Mouse (Mus musculus) gastrocnemius, postnatal 14 days (tissue): Measurements from ENCODE around the gene Cyp2j9. TPM values are rescaled to one million over a fixed set of nuclear protein-coding genes. Genes with fewer than 3 reads are reported as not detected.

Source experiments
- total RNA-seq, 2 experiments: library from RNA; stranded (reverse); gene quantifications; 2 replicates each; pipeline ENCODE4 v1.2.3; 2021

Cyp2j9 gene
- total RNA-seq, 2 experiments from 2014 or later = 0.78 to 1.3 TPM

Other genes starting within 250 kb of the Cyp2j9 start
- not detected for gene Cyp2j11, start 242.9 kb downstream of the Cyp2j9 start, total RNA-seq
- not detected for gene Cyp2j8, start 84.2 kb downstream of the Cyp2j9 start, total RNA-seq
- 1 to 10 TPM; 1.8 to 3.0 TPM for gene Cyp2j6, start 37.9 kb downstream of the Cyp2j9 start, total RNA-seq
- gene Cyp2j5, start 72.6 kb upstream of the Cyp2j9 start, total RNA-seq = not detected
- gene Gm12695, start 193.6 kb upstream of the Cyp2j9 start, total RNA-seq = not detected